Mouse (Mus musculus) small intestine, adult 2 months (tissue): ENCODE measurements around the gene Rsph3a. TPM values are rescaled to one million over a fixed set of nuclear protein-coding genes. Genes with fewer than 3 reads are reported as not detected.
"Not testable (repeated sequence)": the region's sequence is repeated elsewhere in the genome, so short reads cannot be mapped to it uniquely, and the experiment has no call there.

ENCODE experiments used
- H3K27ac ChIP-seq: fragments of 200-500 bp; 2 replicates; pipeline ENCODE4 v1.5.1; 2012; ENCODE audit warnings: low read depth, low read length, control low read depth, inconsistent platforms; ENCODE audit not compliant: insufficient read depth
- H3K27me3 ChIP-seq: fragments of 200-500 bp; 2 replicates; pipeline ENCODE4 v1.6.1; 2012; ENCODE audit warnings: mild to moderate bottlenecking, moderate library complexity, low read length, inconsistent platforms; ENCODE audit not compliant: control insufficient read depth, insufficient read depth
- H3K36me3 ChIP-seq: fragments of 200-500 bp; 2 replicates; pipeline ENCODE4 v1.6.1; 2012; ENCODE audit warnings: mild to moderate bottlenecking, low read length, control low read depth, inconsistent platforms; ENCODE audit not compliant: control insufficient read depth, insufficient read depth
- H3K4me1 ChIP-seq: fragments of 200-500 bp; 2 replicates; pipeline ENCODE4 v1.6.1; 2012; ENCODE audit warnings: low read length, inconsistent platforms, mixed read lengths; ENCODE audit not compliant: control insufficient read depth, insufficient read depth, insufficient read length
- H3K4me3 ChIP-seq: fragments of 200-500 bp; 2 replicates; pipeline ENCODE4 v1.5.1; 2012; ENCODE audit warnings: low read depth, mild to moderate bottlenecking, control low read depth, inconsistent platforms, low read length, moderate library complexity
- WGBS: fragments of 180-500 bp; shearing (Covaris S2); methylation state at CpG from one replicate; pipeline ENCODE4 v1.1.7; 2018; 5-methylcytosine and 5-hydroxymethylcytosine counted together
- polyA plus RNA-seq: library from polyadenylated mRNA; depleted of rRNA; stranded (reverse); fragments of >200 nt; gene quantifications from 2 replicates; pipeline ENCODE4 v1.2.3, GENCODE M21; 2012; rRNA removed

The Rsph3a gene
- polyA plus RNA-seq, 1 experiment = 66.3 TPM

GRCm38 (mm10) chr17:7985597-7985996 is 40.2 kb downstream of the Rsph3a start:
- H3K36me3 ChIP-seq, H3K4me1 ChIP-seq, H3K4me3 ChIP-seq, H3K27ac ChIP-seq, H3K27me3 ChIP-seq: not testable (repeated sequence)
- 51% methylated on average over 4 of the region's 4 CpGs for WGBS

DNA sequence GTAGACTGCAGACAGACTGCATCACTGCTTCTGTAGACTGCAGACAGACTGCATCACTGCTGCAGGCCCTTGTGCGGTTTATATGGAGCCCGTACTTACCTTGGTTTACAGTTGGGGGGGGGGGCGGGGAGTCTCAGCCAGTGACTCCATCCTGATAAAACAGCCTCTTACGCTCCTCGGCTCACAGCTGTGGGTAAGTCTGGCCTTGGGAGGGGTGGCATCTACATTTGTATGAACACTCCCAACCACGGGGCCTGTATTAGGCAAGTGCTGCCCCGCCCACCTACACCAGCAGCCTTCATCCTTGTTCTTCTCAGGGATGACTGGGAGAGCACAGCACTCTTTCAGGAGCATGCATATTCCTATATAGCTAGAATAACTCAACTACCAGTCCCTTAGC is 41.6 kb downstream of the Rsph3a start:
- not testable (repeated sequence) for H3K36me3 ChIP-seq, H3K4me3 ChIP-seq, H3K4me1 ChIP-seq, H3K27me3 ChIP-seq, H3K27ac ChIP-seq
- 69% methylated on average over 7 of the region's 7 CpGs for WGBS

GRCm38 (mm10) chr17:8003248-8003647 is 57.8 kb downstream of the Rsph3a start:
- 75% methylated on average over 10 of the region's 10 CpGs for WGBS
- H3K4me1 ChIP-seq, H3K4me3 ChIP-seq, H3K36me3 ChIP-seq, H3K27ac ChIP-seq, H3K27me3 ChIP-seq: not testable (repeated sequence)

- H3K4me1 ChIP-seq, H3K27ac ChIP-seq, H3K27me3 ChIP-seq, H3K4me3 ChIP-seq, H3K36me3 ChIP-seq: not testable (repeated sequence)
- 76% methylated on average over 2 of the region's 6 CpGs for WGBS
Measured at GRCm38 (mm10) chr17:8006771-8007170, 61.4 kb downstream of the Rsph3a start.

- H3K36me3 ChIP-seq, H3K27ac ChIP-seq, H3K4me1 ChIP-seq, H3K4me3 ChIP-seq, H3K27me3 ChIP-seq: not testable (repeated sequence)
- WGBS = 74% methylated on average over 6 of the region's 7 CpGs
Measured at GRCm38 (mm10) chr17:8009565-8009964, 64.2 kb downstream of the Rsph3a start.

- H3K4me3 ChIP-seq, H3K4me1 ChIP-seq, H3K27me3 ChIP-seq, H3K36me3 ChIP-seq, H3K27ac ChIP-seq: not testable (repeated sequence)
- WGBS = 86% methylated on average over 4 of the region's 4 CpGs
Measured at GRCm38 (mm10) chr17:8013974-8014373, 68.6 kb downstream of the Rsph3a start.

- H3K36me3 ChIP-seq, H3K4me1 ChIP-seq, H3K4me3 ChIP-seq, H3K27me3 ChIP-seq, H3K27ac ChIP-seq: not testable (repeated sequence)
- no CpG with 5 or more reads among the region's 6 CpGs for WGBS
Measured at GRCm38 (mm10) chr17:8022675-8023074, 77.3 kb downstream of the Rsph3a start.

- not testable (repeated sequence) for H3K27me3 ChIP-seq, H3K27ac ChIP-seq, H3K36me3 ChIP-seq, H3K4me3 ChIP-seq, H3K4me1 ChIP-seq
- no CpG with 5 or more reads among the region's 12 CpGs for WGBS
Measured at GRCm38 (mm10) chr17:8027475-8028168, 82.2 kb downstream of the Rsph3a start.

Other genes starting within 250 kb of the Rsph3a start
- 4.8 and 12.0 TPM in 2 replicates for gene Fndc1, start 118.3 kb upstream of the Rsph3a start, polyA plus RNA-seq
- 0.85 and 1.4 TPM in 2 replicates for gene Tagap, start 19.6 kb upstream of the Rsph3a start, polyA plus RNA-seq
- gene Gm49673, start 202.2 kb downstream of the Rsph3a start, polyA plus RNA-seq = 1.1 and 1.8 TPM in 2 replicates
- 32.0 and 48.6 TPM in 2 replicates for gene Rnaset2a, start 202.5 kb downstream of the Rsph3a start, polyA plus RNA-seq
- 0.20 and 0.38 TPM in 2 replicates for gene Fgfr1op, start 219.9 kb downstream of the Rsph3a start, polyA plus RNA-seq